Mouse (Mus musculus): ENCODE measurements at regions not wholly inside any gene's neighbourhood (a gene's known extent, or its start where the extent isn't known, plus 50 kb on each side); places are given as distances from the start of the nearest gene placed in this dataset.

- TF ChIP-seq ZKSCAN1 (IDR thresholded peaks at IDR 0.05; ENCODE audit: borderline replicate concordance, low read depth, low read length) (no peak), PAX5 (IDR thresholded peaks at IDR 0.05; ENCODE audit: low read length) (no peak), HCFC1 (IDR thresholded peaks at IDR 0.05; ENCODE audit: low read depth, low read length) (no peak), USF1 (IDR thresholded peaks at IDR 0.05; ENCODE audit: low read depth, low read length) (no peak), TCF12 (IDR thresholded peaks at IDR 0.05; ENCODE audit: low read depth, low read length) (no peak)
- dilution Hi-C loops (cut with MboI; ENCODE audit: extremely low pct_ligation_motif_present, extremely low pct_unique_long_range_greater_than_20kb, low sequenced_read_pairs): no loop called here
- H3K27ac ChIP-seq (ENCODE audit: insufficient read depth, low read depth): no peak overlapping the region
Observed at GRCm38 (mm10) chr5:39856616-39857156, 101.4 kb upstream of the Hs3st1 start.

GRCm38 (mm10) chr5:39855685-39856615 is 100.7 kb upstream of the Hs3st1 start:
- no peaks in the 10 kb centered on the region for H3K36me3 ChIP-seq (replicated peaks in 1 of 2; ENCODE audit: control insufficient read depth in 1 of 2, insufficient read depth in 1 of 2, low read length in 1 of 2)
- H3K27me3 ChIP-seq (replicated peaks): no peaks in the 10 kb centered on the region
- no peak overlapping the region for H3K4me2 ChIP-seq (ENCODE audit: insufficient read depth, low read depth, poor library complexity, severe bottlenecking)
- no peak for TF ChIP-seq ETS1 (conservative IDR thresholded peaks at IDR 0.05; ENCODE audit: low read depth, low read length)
- no peak for TF ChIP-seq POLR2AphosphoS2 (IDR thresholded peaks at IDR 0.05; ENCODE audit: low read depth, low read length)
- no peak for TF ChIP-seq RAD21 (IDR thresholded peaks at IDR 0.05; ENCODE audit: low read depth, low read length)
- TF ChIP-seq POLR2A (IDR thresholded peaks at IDR 0.05; ENCODE audit: low read depth, low read length): no peak
- TF ChIP-seq GABPA (IDR thresholded peaks at IDR 0.05; ENCODE audit: insufficient replicate concordance, low read depth, low read length): no peak
- TF ChIP-seq JUN (IDR thresholded peaks at IDR 0.05; ENCODE audit: insufficient read depth, low read depth, low read length): no peak
- TF ChIP-seq CHD1 (IDR thresholded peaks at IDR 0.05; ENCODE audit: low read depth, low read length): no peak
- TF ChIP-seq TCF12 (IDR thresholded peaks at IDR 0.05; ENCODE audit: low read depth, low read length): no peak
- no peak for TF ChIP-seq IRF4 (IDR thresholded peaks at IDR 0.05; ENCODE audit: low read depth, low read length)
- TF ChIP-seq ZKSCAN1 (IDR thresholded peaks at IDR 0.05; ENCODE audit: borderline replicate concordance, low read depth, low read length): no peak
- no peak for TF ChIP-seq EP300 (IDR thresholded peaks at IDR 0.05; ENCODE audit: low read length)
- TF ChIP-seq JUND (conservative IDR thresholded peaks at IDR 0.05; ENCODE audit: low read depth, low read length): no peak
- no peak for TF ChIP-seq SIN3A (IDR thresholded peaks at IDR 0.05; ENCODE audit: low read length)
- no peak for TF ChIP-seq MXI1 (IDR thresholded peaks at IDR 0.05; ENCODE audit: low read depth, low read length)
- no peak for TF ChIP-seq UBTF (IDR thresholded peaks at IDR 0.05; ENCODE audit: low read depth, low read length)
- TF ChIP-seq NELFE (IDR thresholded peaks at IDR 0.05; ENCODE audit: low read depth, low read length): no peak
- TF ChIP-seq RCOR1 (conservative IDR thresholded peaks at IDR 0.05; ENCODE audit: low read depth, low read length): no peak
- no peaks in the 10 kb centered on the region for H3K9me3 ChIP-seq (replicated peaks; ENCODE audit: low read length)
- H3K4me3 ChIP-seq (replicated peaks in 1 of 3; ENCODE audit: low read depth in 2 of 3, low read length in 2 of 3, poor library complexity in 1 of 3): no peak overlapping the region
- H3K27ac ChIP-seq (ENCODE audit: insufficient read depth, low read depth): no peak overlapping the region
- dilution Hi-C loops (cut with MboI; ENCODE audit: extremely low pct_ligation_motif_present, extremely low pct_unique_long_range_greater_than_20kb, low sequenced_read_pairs) (no loop called here), in situ Hi-C loops (cut with MboI; ENCODE audit: low pct_ligation_motif_present, low pct_unique_long_range_greater_than_20kb, low sequenced_read_pairs) (no loop called here)
- DNase-seq (ENCODE audit: extremely low read depth): no peak
- no peaks in the 10 kb centered on the region for H3K4me1 ChIP-seq (ENCODE audit: control insufficient read depth in 1 of 2, insufficient read depth in 2 of 2)
- no peak overlapping the region for H3K9ac ChIP-seq (ENCODE audit: insufficient read depth, low read depth)
- H3K79me2 ChIP-seq (replicated peaks; ENCODE audit: control insufficient read depth, extremely low read depth, insufficient read depth, poor library complexity, severe bottlenecking): no peaks in the 10 kb centered on the region

More at GRCm38 (mm10) chr5:39856616-39857156, 101.4 kb upstream of the Hs3st1 start:
- no peak for DNase-seq (ENCODE audit: extremely low read depth)
- H3K27me3 ChIP-seq (replicated peaks): no peaks in the 10 kb centered on the region
- H3K79me2 ChIP-seq (replicated peaks; ENCODE audit: control insufficient read depth, extremely low read depth, insufficient read depth, poor library complexity, severe bottlenecking): no peaks in the 10 kb centered on the region
- H3K4me3 ChIP-seq (replicated peaks in 1 of 3; ENCODE audit: low read depth in 2 of 3, low read length in 2 of 3, poor library complexity in 1 of 3): no peak overlapping the region
- H3K4me2 ChIP-seq (ENCODE audit: insufficient read depth, low read depth, poor library complexity, severe bottlenecking): no peak overlapping the region
- no peak overlapping the region for H3K9ac ChIP-seq (ENCODE audit: insufficient read depth, low read depth)
- H3K9me3 ChIP-seq (replicated peaks; ENCODE audit: low read length): no peaks in the 10 kb centered on the region
- no peaks in the 10 kb centered on the region for H3K36me3 ChIP-seq (replicated peaks in 1 of 2; ENCODE audit: control insufficient read depth in 1 of 2, insufficient read depth in 1 of 2, low read length in 1 of 2)
- in situ Hi-C loops (cut with MboI; ENCODE audit: low pct_ligation_motif_present, low pct_unique_long_range_greater_than_20kb, low sequenced_read_pairs): no loop called here
- H3K4me1 ChIP-seq (ENCODE audit: control insufficient read depth in 1 of 2, insufficient read depth in 2 of 2): no peaks in the 10 kb centered on the region
